Mouse (Mus musculus): ENCODE results near the gene Ptprb. TPM values are rescaled to one million over a fixed set of nuclear protein-coding genes. Genes with fewer than 3 reads are reported as not detected.

Ptprb gene
- polyA plus RNA-seq, 1 experiment from 2014 or later = 2.2 TPM

Other genes starting within 250 kb of the Ptprb start
- not detected in 2 replicates for gene 4933416C03Rik, start 161.6 kb upstream of the Ptprb start, polyA plus RNA-seq (2015; fragmentation: Nextera tagmentation; extraction: Ambion mirVana)
- 10.8 and 10.9 TPM in 2 replicates for gene Kcnmb4, start 198.4 kb downstream of the Ptprb start, polyA plus RNA-seq (2015; fragmentation: Nextera tagmentation; extraction: Ambion mirVana)

All from forebrain, embryonic 13.5 days (tissue).